Mouse (Mus musculus): Measurements from ENCODE around the gene Runx1.

The Runx1 gene

DNA sequence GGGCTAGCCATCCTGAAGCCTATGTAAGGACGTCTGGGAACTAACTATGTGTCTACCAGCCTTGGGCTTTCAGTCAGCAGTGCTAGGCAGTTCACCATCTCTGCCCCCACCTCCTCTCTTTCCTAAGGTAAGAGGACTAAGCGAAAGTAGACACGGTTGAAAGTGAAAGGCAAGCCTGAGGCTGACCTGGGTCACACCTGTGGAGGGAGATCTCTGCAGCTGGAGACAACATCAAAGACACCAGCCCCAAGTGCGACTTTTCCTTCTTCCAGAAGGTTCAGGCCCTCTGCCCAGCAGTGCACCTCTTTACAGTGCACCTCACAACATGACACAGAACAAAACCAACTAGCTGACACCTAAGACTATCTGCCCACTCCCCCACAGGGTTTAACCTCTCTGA, 82.2 kb downstream of the Runx1 start:
- DNase-seq, result no peak

DNA sequence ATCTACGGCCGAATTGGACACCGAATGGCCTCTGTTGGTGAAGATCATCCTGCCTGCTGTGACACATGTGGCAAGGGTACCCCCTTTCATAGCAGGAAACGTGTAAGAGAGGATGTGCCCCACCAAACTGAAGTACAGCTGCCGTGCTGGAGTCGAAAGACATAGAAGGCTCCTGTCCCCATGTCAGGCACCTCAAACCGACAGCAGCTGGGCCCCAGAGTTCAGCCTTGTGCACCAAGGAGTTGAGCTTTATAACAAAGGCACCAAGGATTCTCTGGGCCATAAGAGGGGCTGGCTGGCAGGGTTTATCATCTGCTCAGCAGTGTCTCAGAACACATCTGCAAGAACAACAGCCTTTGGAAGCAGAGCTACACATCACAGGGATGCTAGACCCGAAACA, 84.6 kb downstream of the Runx1 start:
- no peak for DNase-seq

GRCm38 (mm10) chr16:92740541-92740940, 85.4 kb downstream of the Runx1 start:
- DNase-seq, result no peak

DNA sequence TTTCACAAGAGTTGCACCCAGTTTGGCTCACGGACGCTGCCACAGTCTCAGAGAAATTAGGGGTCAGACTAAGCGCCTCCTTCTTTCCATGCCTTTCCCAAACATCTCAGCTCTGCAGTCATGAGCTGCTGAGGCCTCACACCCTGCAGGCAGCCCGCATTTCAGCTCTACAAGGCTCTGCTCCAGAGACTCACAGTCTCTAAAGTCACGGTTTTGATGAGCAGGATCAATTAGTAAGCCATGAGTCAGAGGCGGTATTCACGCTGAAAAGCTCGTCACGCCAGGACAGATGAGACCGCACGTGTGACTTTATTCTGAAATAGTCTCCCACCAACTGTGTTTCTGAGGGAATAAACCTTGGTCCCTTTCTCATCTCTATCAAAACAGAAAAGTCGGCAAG, 86.0 kb downstream of the Runx1 start:
- no peak for DNase-seq

DNA sequence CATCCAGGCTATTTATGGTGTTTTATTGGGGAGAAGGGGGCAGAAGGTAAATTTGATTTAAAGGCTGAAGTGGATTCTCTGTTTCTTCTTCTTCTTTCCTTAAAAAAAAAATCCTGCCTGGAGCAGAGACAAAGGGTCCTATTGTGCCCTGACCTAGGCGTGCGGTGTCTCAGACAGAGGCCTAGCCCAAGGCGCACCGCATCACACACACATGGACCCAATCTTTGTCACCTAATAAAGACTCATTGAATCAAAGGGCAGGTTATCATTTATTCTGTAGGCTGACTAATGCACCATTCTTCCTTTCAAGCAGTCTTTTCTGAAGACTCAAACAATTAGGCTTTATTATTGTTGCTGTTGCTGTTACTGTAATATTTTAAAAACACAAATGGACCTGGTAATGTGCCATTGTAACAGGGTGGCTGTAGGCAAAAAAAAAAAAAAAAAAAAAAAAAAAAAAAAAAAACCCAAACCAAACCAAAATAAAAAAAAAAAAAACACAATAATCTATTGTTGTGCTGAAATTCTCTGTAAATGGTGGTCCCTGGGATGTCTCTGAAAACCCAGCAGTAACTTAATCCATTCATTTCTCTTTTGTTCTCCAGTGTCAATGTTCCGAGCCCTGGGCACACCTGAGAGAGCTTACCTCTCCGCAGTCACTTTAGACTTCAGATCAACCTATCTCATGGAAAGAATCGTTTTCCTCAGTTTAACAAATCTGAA, 86.7 kb downstream of the Runx1 start:
- no peak for DNase-seq

DNA sequence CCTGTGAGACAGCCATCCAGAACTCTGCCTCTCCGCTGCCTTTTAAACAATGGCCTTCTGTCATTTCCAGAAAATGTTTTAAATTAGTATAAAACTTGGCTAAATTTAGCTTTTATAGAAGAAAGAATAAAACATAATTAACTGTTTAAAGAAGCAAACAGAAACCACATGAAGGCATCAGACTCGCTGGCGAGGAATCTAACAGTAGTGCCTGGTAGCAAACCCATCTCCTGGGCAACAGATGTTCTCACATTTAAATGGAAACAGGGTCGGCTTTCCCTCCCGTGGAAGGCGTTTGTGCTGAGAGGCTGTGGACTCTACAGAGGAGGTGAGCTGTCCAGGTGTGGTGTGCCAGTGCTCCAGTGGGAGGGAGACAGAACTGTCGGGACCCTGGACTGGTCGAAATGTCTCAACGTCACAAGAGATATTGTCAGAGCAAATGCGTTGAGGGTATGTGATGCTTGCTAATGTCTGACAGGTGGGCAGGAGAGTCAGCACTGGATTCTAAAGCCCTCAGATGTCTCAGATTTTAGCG, 87.4 kb downstream of the Runx1 start:
- no peak for DNase-seq

- DNase-seq, result no peak
Measured at GRCm38 (mm10) chr16:92726870-92727269, 99.1 kb downstream of the Runx1 start.

DNA sequence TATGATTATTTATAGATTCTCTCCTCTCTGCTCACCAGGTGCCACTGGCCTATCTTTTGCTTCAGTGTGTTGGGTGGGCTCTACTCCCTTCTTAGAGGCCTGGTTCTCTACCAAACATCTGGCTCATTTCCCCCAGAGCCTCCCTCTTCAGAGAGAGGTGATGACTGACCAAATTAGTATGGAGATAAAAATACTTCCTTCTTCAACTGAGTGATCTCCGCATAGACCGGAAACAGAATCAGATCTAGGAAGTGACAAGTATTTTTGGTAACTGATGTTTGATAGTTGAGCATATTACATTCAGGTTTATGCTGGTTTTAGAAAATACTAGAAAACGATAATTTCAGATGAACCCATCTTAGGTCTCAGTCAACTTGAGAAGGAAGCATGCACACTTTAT, 101.4 kb downstream of the Runx1 start:
- DNase-seq, result no peak

- DNase-seq, result no peak
Measured at GRCm38 (mm10) chr16:92720678-92721077, 105.3 kb downstream of the Runx1 start.

- no peak for DNase-seq
Measured at GRCm38 (mm10) chr16:92719725-92720124, 106.2 kb downstream of the Runx1 start.

DNA sequence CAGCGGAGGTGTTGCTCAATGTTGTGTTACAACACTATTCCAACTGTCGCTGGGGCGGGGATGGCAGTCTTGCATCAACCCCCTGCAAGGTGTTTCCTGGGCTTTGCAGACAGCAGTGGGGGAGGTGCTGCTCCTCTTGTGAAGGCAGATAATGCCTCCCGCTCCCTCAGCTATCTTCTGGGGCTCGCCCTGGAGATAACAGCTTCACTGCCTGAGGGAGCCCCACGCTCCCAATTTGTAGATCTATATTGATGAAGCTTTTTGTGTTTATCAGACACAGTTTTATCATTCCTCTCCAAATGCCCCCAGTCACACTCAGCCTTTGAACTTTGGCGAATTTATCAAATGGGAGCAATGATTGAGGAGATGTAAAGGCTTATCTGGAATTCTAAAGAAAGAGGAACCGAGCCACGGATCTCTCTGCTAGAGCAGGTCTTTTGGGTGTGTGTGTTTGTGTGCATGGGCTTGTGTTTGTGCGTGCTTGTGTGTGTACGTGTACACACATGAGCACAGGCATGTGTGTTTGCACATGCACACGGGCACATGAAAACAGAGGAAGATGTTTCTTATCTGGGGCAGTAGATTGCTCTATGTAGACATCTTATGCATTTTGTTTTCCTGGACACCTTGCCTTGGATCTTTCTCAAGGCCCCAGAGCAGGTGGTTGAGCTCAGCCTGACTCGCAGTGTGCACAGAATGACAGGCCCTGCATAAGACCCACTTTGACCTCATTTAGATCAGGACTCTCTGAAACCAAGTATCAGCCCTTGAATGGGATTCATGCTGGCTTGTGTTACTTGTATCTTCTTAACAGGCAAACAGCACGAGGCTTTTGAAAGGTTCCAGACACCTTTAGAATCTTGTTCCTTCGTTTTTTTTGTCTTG, 110.1 kb downstream of the Runx1 start:
- no peak for DNase-seq

DNA sequence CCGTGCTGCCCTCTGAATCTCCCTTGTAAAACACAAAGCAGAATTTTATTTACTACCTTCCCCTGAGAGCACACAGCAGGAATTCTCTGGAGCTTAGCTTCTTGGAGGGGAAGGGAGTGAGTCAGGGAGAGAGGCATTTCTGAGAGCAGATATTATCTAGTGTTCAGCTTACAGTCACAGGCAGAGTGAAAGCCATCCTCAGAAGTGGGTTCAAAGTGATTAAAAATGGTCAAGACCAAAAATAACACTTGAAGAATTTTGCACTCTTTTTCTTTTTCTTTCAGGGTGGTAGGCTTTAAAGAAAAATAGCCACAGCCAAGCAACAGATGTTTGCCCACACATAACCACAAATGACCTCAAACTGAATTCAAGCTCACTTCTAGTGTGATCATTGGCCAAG, 115.8 kb downstream of the Runx1 start:
- DNase-seq, result no peak

DNA sequence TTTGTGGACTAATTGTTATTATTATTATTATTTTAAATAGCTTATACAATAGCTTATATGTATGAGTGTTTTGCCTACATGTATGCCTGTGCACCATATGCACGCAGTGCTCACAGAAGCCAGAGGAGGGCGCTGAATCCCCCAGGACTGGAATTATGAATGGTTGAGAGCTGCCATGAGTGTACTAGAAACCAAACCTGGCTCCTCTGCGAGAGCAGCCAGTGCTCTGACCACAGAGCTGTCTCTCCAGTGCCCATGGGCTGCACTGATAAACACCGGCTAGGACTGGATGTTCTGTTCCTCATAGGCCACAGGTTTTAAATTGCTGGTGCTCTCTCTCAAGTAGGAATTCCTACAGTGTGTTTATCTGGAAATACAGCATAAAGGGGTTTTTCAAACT, 117.2 kb downstream of the Runx1 start:
- DNase-seq, result no peak

DNA sequence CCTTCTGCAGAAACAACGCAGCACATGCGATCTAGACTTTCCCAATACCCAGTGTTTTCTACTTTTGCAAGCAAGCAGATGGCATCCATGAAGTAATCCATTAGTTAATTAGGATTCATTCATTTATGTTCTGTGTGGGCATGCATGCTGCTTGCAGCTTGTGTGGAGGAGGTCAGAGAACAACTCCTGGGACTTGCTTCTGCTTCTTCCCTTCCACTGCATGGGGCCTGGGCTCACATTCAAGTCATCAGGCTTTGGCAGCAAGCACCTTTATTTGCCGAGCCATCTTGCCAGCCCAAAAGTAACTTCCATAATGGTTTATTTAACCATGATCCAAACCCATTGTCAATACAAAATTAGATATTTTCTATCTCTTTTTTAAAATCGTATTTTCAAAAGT, 118.2 kb downstream of the Runx1 start:
- DNase-seq, result no peak

- DNase-seq, result no peak
Measured at GRCm38 (mm10) chr16:92707146-92707545, 118.8 kb downstream of the Runx1 start.

DNA sequence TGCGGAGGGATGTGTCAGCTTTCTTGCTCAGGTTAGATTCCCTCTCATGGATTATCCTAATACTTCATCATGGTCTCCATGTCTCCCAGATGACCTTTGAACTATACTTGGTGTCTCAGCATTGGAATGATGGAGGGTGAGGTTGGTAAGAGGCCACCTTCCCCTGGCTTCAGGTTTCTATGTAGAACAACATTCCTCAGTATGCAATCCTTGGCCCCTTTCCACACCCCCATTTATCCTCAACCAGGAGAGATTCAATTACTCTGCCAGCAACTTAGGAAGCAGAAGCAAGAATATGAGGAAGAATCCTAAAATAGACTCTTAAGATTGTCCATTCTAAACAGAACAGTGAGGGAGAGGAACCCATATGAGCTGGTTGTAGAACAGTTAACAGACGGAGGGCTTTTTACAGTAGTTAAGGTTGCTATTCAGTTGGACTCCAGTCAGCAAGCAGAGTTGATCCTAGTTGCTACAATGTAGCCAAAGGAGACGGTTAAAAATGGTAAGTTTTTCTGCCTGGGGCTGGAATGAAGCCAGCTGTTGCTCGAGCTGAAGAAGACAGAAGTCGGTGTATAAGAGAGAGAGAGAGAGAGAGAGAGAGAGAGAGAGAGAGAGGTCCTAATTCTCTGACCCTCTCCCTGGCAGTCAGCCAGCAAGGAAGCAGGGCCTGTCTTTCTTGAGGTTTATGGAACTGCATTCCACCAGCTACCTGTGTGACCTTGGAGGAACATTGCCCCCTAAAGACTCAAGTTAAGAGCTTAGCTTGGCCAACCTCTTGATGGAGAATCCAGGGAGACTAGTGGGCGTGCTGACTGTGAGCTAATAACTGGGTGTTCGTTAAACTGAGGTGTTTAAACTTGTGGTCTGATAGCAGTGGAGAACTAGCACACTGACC, 120.1 kb downstream of the Runx1 start:
- DNase-seq, result no peak

GRCm38 (mm10) chr16:92703850-92704249, 122.1 kb downstream of the Runx1 start:
- no peak for DNase-seq

GRCm38 (mm10) chr16:92699531-92700397, 126.2 kb downstream of the Runx1 start:
- DNase-seq, result no peak

DNA sequence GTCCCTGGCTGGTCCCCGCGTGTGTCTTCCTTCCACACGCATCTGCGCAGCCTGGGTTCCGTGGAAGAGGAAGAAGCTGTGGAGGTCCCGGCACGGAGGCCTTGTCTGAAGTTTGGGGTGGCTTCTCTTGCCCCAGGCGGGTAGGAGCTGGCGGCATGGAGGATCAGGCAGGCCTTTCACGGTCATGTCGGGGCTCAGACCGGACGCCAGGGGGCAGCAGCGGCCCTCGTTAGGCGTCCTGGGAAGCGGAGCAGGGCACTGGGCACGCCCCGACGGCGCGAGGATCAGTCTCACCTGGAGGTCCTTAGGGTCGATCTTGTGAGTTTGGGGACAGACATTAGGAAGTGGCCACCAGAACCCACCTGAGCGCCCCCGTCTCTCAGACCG, 127.3 kb downstream of the Runx1 start:
- peak; percentile 69 for DNase-seq

DNA sequence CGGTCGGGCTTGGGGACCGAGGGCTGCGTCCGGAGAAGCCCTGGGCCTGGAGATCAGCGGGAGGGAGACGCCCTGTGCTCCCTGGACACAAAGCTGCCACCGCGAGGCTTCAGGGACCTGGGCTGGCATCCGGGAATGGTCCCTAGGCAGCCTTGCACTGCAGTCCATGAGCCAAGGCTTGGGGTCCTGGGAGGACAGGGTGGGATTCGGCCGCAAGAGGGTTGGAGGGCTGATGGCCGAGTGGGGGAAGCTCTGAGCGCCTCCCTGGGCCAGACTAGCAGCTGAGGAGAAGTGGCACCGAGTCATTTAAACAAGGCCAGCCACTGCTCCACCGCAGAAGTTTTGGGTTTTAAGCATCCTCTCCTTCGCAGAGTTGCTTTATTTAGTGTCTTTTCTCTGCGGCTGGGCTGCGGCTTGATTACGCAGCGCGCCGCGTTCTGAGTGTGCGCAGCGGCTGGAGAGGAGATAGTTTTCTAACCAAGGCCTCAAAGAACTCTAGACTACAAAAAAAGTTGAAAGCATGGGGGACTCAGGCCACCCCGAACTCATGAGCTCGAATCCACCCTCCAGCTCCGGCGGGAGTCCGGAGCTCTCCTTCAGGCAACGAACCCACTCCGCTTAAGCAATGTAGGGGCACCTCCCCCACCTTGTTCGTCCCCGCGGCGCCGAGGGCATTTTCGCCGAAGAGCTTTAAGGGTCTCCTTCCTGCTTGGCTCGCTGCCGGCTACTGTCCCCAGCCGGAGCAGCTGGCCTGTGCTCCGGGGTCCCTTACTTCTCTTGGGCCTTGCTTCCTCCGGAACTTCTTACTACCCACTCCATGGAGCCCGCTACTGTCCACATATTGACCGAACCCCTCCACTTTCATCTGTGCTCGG, 128.0 kb downstream of the Runx1 start:
- DNase-seq, result no peak

DNA sequence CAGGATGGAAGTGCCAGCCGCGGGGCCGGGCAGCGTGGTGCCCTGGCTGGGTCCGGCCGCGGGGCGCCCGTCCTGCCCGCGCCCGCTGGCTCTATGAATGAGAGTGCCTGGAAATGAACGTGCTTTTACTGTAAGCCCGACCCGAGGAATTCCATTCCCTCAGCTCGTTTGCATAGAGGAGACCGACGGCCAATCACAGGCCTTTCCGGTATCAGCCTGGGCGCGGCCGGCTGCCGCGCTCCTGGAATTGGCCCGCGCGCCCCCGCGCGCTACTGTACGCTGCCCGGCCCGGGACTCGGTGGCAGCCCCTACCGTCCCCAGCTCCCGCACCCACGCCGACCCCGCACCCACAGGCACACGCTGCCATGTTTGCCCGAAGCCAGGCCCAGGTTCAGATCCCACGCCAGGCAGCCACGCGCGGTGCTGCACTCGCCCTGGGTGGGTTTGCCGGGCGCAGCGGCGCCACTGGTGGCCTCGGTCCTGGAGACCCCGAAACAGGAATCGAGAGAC, 128.7 kb downstream of the Runx1 start:
- peak; percentile 2 for DNase-seq
